Mouse (Mus musculus) lung, postnatal 0 days (tissue): ENCODE results near the gene Trim46.

Experiments used
- CTCF ChIP-seq: IDR thresholded peaks from 2 replicates; pipeline ENCODE4 v1.5.1; 2016; ENCODE audit warnings: antibody characterized with exemption, mild to moderate bottlenecking
- EP300 ChIP-seq: IDR thresholded peaks from 2 replicates; pipeline ENCODE4 v1.6.1; 2016; ENCODE audit warnings: antibody characterized with exemption, mild to moderate bottlenecking, control low read depth

GRCm38 (mm10) chr3:89228836-89229235 lies 17.3 kb downstream of the Trim46 start, which contains the start of gene Muc1:
- no peak for TF ChIP-seq CTCF
- no peak for TF ChIP-seq EP300
